Mouse (Mus musculus): ENCODE data around the gene Neu2. TPM values are rescaled to one million over a fixed set of nuclear protein-coding genes. Genes with fewer than 3 reads are reported as not detected.

The Neu2 gene
- total RNA-seq, 2 experiments from 2014 or later, result 0.22 to 0.23 TPM

DNA sequence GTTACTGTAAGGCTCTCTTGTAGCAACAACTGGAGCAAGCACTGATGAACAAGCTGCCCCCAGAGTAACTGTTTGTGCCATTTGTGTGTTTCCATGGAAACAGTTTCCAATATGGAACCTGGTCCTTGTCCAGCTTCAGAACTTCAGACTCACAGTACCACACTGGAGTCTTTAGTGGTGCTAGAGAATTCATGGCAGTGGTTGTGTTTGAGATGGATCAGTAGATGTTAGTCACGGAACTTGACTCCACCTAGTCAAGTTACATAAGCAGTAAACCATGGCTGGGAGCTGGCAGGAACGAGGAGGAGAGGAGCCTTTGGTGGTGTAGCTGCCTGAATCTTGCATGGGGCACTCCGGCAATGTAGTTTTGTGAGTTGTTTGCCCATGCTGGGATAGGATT, 24.4 kb downstream of the Neu2 start:
- no peak for DNase-seq (ENCODE audit: low spot score in 2 of 2)

DNA sequence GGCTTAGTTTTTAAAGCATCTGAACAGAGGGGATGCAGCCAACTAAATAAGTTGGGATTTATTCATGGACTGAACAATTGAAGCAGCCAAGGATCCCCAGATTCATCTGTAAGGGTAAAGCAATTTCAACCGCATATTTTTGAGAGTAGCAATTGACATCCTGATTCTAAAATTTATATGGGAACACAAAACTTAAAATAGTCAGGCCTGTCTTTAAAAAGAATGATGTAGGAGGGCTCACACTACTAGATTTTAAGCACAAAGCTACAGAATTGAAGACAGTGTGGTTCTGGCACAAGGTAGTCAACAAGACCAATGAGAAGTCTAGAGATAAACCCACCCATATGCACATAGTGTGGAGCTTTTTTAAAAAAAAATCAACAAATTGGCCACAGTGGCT, 27.3 kb downstream of the Neu2 start:
- DNase-seq (ENCODE audit: low spot score in 2 of 2), result no peak

DNA sequence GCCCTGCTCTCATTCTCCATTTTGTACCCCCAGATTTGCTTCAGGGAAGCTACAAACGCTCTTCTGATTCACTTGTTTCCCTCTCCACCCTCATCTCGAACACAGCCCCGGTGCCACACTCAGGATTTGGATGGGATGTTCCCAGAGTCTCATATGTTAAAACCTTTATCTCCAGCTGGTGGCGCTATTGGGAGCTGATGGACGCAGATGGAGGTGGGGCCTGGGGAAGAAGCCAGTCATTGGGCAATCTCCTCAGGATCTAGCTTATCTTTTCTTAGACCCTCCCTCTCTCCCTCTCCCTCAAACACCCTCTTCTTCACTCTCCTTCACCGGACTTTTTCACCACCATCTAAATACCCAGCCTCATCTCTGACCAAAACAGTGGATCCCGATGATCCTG, 31.9 kb downstream of the Neu2 start:
- DNase-seq (ENCODE audit: low spot score in 2 of 2), result no peak

DNA sequence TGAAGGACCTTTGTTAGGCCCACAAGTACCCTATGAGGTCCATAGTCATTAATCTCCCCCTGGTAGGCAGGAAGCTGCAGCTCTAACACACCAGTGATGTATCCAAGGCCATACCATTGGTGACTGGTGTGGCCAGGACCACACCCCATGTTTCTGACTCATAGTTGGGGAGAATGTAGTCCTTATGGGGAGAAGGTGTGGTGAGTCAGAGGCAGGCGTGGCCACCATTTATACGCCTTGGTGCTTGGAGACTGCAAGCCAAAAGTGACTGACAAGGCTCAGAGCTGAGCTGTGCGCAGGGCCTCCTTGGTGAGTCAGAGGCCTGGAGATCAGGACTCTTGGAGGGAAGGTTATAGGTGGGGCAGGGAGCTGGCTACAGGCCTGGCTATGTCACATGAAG, 41.3 kb downstream of the Neu2 start:
- no peak for DNase-seq (ENCODE audit: low spot score in 2 of 2)

DNA sequence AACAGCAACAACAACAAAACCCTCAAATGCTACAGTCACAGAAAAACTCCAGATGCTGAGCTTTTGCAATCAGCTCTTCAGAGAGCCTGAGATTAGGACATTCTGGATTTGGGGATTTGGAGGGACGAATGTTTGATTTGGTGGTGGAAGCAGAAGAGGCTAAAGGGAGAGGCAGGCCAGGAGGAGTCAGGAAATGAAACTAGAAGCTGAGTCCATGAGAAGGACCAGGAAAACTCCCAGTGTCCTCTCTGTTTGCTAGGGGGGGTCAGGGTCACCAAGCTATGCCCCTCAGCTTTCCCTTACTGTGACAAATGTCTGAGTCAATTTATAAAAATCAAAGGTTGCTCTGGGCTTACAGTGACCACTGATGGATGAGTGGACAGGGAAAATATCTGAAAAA, 43.9 kb downstream of the Neu2 start:
- no peak for DNase-seq (ENCODE audit: low spot score in 2 of 2)

DNA sequence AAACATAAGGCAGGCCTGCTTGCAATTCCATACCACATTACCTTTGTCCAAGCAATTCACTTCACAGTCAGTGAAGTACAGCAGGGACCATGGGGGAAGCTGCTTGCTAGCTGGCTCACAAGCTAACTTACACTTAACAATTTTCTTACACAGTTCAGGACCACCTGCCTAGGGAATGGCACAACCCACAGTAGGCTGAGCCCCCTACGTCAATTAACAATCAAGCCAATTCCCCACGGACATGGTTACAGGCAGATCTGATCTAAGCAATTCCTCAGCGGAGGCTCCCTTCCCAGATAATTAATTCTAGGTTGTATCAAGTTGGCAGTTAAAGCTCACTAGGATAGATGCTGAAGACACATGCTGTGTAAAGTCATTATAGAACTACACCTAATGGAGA, 53.3 kb downstream of the Neu2 start:
- DNase-seq (ENCODE audit: low spot score in 2 of 2), result no peak

DNA sequence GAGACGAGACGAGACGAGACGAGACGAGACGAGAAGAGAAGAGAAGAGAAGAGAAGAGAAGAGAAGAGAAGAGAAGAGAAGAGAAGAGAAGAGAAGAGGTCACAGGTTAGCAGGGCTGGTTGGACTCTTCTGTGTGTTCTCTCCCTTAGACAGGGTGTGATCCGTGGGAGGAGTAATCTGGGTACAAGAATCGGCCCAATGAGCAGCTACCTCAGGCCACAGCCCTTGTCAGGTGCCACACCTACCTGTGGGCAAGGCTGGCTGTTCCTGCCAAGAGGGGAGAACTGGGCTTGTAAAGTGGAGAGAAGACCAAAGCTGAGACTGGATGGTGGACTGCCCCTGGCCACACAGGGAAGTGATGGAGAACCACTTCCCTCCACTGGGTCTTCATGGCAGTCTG, 56.1 kb downstream of the Neu2 start:
- no peak for DNase-seq (ENCODE audit: low spot score in 2 of 2)

DNA sequence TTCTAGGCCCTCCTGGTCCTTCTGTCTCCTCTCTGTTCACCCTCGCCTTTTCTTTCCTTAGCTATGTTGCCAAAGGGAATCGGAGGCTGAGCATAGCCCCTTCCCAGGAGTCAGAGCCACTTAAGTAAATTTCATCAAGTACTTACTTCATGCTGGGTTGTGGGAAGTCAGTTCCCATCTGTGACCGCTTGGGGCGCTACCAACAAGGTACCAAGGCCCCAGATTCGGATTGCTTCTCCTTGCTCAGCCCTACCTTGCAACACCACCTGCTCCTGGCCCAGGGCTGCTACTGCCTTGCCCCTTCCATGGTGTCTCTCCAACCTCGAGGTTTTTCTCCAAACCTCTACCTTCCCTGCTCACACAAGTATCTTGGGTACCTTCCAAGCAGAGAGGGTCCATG, 58.7 kb downstream of the Neu2 start:
- no peak for DNase-seq (ENCODE audit: low spot score in 2 of 2)

DNA sequence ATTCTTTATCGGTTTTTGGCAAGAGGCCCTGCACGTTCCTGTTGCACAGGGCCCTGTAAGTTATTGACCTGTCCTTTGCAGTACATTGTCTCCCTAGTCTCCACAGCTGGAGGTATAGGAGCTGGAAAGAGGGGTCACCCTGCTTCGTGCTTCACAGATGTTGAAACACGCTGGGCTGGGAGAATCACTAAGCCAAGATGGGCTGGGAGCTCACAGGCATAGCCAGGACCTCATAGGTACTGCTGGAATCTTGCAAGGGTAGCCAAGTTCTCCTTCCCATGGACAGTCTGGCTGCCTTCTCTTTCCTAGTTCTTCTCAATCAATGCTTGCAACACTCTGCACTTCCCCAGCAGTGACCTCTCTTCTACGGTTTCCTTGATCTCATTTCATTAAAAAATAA, 63.6 kb downstream of the Neu2 start:
- no peak for DNase-seq (ENCODE audit: low spot score in 2 of 2)

DNA sequence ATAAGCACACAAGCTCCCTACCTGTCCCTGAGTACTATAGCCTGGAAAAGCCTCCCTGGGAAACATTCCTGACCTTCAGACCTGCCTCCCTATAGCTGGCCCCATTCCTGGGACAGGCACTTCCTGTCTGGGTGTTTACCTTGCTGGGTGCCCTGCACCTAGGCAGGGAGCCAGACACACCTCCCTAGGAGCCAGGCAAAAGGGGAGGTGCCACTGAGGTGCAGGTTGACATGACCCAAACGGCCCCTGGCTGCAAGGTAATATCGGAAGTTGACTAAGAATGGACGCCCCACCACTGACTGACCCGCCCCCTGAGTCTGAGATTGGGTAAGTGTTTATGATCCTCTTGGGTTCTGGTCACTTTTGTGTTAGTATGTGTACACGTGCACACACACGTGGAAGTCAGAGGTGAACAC, 64.1 kb downstream of the Neu2 start, which contains the start of gene Ngef:
TSS of gene Ngef (minus strand) at position 71 of the 416 bp plus-strand sequence.
- DNase-seq (ENCODE audit: low spot score in 2 of 2), result no peak

DNA sequence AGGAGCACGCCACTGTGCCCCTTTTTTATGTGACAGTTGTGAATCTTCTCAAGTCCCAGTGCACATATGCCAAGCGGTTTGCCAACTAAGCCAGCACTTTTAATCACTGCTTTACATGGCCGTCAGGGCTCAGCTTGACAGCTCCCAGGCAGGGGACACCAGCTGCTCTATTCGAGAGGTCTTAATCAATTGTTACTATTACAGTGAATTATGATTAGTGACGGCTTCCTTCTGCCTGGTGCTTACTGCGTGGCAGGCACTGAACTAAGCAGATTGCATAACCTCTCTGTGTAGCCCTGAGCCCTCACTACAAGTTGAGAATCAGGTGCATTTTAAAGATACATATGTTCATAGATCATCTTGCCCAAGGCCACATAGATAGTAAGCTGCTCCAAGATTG, 64.7 kb downstream of the Neu2 start:
- no peak for DNase-seq (ENCODE audit: low spot score in 2 of 2)

DNA sequence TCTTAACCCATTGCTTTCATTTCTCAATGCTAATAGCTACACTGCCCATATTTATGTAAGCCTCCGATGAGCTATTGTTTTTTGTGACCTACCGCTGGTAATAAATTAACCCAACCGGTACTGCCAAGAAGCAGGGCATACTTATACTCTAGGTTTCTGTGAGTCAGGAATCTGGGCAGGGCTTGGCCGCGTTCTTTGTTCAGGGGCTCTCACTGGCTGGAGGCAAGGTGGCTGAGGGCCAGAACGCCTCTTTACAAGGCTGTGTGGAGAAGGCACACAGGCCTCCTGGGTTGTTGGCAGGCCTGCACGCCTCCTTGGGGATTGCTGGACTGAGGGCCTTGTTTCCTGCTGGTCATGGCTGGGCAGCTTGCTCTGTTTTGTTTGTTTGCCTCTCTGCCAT, 65.1 kb downstream of the Neu2 start:
- peak; percentile 19 to 54 for DNase-seq (ENCODE audit: low spot score in 2 of 2)

DNA sequence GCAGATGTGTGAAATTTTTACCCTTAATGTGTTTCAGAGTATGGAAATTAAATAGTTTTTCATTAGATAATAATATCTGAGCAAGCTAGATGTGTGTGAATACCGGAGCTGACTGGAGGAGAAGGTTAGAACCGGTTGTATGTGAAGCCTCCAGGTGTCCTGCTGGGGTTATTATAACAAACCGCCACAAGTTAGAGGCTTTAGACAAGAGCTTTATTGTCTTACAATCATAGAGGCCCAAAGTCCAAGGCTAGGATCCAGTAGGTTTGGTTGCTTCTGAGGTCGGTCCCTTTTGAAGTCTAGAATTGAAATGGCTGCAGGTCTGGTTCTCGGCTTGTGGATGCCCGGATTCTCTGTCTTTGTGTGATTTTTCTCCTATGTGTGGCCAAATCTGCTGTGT, 69.3 kb downstream of the Neu2 start:
- no peak for DNase-seq (ENCODE audit: low spot score in 2 of 2)

DNA sequence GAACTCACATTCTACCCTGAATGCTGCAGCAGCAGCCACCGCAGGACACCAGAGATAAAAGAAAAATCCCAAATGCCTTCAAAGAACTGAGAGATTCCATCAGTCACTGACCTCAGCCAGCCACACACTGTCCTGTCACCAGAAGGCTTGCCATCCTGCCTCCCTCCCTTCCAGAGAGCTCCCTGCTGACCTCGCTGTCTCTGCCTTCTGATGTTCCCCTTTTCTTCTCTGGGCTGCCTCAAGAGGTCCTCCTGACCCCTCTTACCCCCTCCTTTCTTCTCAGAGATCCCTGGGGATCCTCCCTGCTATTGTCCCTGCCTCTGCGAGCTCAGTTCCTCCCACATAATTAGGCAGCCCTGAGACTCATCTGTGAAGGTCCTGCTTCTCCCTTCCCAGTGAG, 71.1 kb downstream of the Neu2 start:
- no peak for DNase-seq (ENCODE audit: low spot score in 2 of 2)

DNA sequence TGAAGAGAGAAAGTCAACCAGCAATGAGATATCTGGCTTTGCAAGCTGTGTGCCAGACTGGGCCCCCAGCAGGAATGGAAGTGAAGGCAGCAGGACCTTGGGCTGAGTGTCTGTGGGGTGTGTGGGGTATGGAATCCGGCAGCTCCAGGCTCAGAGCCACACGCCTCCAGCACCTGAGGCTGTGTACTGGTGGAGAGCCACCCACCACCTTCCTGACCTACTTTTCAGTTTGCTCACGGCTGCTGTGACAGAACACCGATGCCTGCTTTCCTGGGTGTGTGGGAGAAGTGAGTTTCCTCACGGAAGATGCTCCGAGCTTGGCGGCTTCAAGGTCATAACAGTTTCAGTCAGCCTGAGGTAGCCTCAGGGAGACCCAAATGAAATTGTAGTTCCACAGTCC, 79.5 kb downstream of the Neu2 start:
- no peak for DNase-seq (ENCODE audit: low spot score in 2 of 2)

DNA sequence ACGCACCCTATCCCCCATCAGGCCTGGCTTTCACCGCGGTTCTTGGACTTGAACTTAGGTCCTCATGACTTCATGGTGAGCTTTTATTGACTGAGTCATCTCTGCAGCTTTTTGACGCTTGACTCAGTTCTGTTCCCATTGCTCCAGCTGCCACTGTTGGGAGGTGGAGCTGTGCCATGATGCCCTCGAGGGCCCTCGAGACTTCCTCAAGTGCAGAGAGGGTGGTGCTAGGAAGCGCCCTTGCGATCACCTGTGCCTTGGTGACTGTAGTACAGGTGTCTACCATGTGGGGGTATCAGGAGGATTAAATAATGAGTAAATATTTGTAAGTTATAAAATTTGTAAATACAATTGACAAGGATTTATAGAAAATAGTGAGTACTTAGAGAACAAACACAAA, 80.3 kb downstream of the Neu2 start:
- no peak for DNase-seq (ENCODE audit: low spot score in 2 of 2)

DNA sequence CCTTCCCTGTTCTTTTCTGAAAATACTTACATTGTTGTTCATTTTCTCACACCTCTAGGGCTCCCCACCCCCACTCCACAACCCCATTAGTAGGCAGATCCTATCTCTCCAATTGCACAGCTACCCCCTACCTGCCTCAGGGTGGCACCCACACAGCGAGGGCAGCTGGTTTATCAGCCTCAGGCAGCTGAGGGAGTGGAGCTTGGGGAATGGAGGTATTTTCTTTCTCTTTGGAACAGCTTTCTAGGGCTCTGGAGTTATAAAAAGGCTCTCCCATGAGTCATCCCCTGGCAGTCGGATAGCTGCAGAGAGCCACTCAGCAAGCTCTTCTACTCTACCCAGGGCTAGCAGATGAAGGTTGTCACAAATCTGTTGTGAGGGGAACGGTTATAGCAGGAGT, 84.6 kb downstream of the Neu2 start:
- DNase-seq (ENCODE audit: low spot score in 2 of 2), result no peak

DNA sequence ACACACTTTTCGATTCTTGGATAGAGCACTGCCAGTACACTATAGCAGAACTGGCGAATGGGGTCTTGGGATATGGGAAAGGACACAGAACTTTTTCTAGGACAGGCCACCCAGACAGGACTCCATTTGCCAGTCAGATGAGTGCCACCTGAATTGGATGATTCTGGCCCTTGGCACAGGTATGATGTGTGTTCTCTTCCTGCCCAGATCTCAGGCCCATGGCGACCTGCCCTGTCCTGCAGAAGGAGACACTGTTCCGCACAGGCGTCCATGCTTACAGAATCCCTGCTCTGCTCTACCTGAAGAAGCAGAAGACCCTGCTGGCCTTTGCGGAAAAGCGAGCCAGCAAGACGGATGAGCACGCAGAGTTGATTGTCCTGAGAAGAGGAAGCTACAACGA, 85.0 kb downstream of the Neu2 start:
- no peak for DNase-seq (ENCODE audit: low spot score in 2 of 2)

DNA sequence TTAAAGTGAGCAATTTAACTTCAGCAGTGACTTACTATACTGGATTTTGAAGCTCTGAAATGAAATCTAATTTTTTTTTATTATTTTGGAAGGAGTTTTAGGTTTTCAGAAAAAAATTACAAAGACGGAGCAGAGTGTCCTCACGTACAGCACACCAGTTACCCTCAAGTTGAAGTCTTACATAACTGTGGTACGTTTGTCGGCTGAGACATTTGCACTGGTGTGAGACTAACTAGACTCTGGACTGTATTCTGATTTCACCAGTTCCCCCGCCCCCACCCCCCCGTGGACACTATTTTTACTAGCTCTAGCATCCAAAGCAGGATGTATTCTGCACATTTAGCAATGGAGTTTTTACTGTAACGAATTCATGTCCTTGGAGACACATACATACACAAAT, 90.8 kb downstream of the Neu2 start:
- no peak for DNase-seq (ENCODE audit: low spot score in 2 of 2)

DNA sequence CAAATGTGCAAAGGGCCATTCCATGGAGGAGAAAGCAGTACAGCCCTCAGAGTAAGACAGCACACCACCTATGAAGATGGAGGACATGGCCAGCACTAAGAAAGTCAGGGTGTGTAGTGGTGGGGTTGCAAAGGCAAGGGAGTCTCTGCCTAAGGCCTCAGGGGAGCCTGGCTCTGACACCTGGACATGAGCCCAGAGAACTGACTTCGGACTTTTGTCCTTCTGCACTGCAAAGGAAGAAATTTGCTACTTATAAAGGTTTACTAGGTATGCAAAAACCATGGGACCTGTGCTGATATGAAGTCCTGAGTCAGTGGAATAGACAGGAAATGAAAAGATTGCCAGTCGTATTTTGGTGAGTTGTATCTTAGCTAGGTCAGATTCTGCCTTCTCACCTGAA, 92.1 kb downstream of the Neu2 start:
- no peak for DNase-seq (ENCODE audit: low spot score in 2 of 2)

DNA sequence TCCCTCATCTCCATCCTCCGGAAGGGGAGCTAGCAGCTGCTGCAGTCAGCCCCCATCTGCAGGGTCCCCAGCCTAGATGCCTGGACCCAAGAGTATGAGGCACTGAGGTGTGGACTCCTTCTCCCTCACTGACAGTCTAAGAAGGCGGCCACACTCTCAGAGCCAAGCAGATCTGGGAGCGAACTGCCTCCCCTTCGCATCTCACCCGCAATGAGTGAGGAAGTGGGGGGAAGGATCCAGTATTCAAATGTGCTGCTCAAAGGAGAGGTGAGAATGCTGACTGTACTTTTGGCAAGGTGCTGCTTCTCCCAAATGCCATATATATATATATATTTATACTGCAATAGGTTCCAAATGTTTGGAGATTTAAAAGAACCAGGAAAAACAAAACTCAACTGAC, 93.7 kb downstream of the Neu2 start:
- no peak for DNase-seq (ENCODE audit: low spot score in 2 of 2)

DNA sequence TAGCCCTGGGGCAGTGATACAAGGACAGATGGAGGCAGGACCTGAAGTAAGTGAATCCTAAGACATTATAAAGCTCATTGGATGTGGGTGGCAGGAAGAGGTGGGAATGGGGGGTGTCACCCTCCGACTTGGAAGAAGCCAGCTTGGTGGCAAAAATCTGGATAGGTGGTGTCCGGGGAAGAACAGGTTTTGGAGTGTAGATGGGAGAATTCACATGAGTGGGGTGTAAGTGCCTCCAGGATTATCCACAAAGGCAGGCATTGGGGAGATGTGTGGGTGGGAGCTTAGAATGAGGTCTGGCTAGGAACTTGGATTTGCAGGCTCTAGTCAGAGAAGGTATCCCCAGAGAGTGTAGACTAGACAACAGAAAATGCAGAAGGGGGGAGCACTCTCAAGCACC, 95.6 kb downstream of the Neu2 start:
- no peak for DNase-seq (ENCODE audit: low spot score in 2 of 2)

DNA sequence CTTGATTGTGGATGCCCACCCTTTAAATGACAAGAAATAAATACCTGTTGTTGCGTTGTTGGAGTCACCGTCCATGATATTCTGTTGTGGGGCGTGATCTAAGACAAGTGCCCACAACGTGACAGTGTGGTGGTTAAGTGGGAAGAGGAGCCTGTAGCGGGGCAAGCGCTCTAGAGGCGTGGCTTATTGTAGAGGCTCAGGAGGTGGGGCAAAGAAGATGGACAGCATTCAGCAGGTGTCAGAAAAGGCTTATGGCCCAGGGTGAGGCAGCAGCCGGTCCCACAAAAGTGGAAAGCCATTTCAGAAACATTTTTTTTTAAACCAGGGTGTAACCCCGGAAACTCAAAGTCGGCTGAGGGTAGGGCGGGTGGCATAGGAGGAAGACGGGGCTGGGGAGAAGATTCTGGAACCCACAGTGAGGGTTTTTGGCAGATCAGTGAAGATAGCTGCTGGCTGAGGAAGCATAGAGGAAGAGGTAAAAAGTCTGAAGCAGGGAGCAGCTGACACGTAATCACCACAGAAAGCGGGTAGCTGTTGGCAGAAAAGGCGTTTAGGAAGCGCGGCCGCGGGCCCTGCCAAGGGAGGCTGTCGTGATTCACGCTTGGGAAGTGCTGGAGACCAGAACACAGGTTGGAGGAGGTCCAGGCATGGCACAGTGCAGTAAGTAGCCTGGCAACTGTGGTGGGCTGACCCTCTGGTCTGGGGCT, 97.8 kb downstream of the Neu2 start:
- no peak for DNase-seq (ENCODE audit: low spot score in 2 of 2)

Data from adrenal gland, postnatal 4 days (tissue).